Mouse (Mus musculus) brain, embryonic 18.5 days (tissue): ENCODE data around the gene Tent5a.

Source experiments
- DNase-seq: peaks from one replicate; pipeline ENCODE4 v3.0.0-alpha.2; 2012; ENCODE audit warnings: low read depth, low spot score

Gene Tent5a

DNA sequence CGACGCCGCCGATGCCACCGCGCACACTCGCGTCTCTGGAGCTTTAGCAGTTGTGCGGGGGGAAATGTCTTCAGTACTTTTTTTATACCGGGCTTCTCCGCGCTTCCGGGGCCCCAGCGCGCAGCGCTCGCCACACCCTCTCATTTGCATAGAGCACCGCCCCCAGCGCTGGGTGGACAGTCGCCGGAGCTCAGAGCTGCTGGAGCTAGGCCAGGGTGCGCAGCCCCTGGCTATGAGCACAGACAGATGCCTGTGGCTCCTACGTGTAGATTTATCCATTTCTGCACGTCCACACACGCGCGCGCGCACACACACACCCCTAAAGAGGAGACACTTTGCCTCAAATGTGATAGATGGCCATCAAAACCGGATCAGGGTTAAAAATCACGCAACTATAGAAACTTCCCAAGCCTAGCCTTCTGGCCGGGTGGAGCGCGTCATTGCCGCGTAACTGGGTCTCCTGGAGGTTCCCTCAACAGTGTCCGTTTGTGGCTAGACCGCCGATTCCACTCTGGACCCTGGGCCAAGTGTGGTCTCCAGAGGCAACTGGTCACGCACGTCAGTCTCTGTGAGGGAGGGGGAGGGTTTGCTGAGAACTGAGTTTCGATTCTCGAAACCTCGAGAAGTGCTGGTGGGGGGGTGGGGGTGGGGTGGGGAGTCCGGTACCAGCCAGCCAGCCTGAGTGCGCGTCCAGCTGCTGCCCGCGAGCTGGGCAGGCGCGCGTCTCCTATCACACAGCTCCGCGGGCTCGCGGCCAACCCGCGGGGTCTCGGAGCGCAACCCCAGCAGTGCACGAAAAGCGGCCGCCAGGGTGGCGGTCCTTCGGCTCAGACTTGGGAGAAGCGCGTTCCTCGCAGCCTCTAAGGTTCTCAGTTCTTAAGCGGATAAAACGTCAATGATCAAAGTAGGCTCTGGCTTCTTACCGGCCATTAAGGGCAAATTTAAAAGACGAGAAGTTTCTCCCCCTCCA lies at the start of gene Tent5a:
Gene Tent5a, minus strand, starts transcription at position 107 of the 970 bp plus-strand sequence.
- DNase-seq = no peak

DNA sequence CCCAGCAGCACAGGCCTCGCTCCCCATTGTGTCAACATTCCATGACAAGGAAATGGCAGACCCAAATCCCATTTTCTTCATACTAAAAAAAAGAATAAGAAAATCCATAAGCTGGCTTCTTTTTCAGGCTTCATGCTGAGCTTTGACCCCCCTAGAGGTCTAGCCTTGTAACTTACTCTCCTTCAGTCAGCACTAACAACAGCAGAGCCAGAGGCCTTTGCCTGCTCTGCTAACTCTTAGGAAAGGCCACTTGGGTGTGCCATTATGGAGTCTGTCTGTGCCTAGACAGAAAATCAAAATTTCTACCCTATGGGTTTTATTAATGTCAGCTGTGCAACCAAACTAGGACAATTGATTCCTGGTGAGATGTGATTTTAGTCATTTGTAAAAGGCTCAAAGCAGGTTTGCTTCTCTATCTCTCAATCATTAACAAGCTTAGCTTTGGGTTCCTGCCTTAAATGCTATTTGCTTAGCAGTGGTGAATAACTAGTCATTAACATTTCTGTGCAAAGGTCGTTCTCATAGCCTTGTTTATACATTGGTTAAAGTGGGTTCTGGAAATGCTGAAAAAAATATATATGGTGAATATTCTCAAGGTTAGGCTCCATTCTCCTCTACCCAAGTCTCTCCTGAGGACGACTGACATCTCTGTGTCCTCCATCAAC lies 49.6 kb upstream of the Tent5a start:
- no peak for DNase-seq

DNA sequence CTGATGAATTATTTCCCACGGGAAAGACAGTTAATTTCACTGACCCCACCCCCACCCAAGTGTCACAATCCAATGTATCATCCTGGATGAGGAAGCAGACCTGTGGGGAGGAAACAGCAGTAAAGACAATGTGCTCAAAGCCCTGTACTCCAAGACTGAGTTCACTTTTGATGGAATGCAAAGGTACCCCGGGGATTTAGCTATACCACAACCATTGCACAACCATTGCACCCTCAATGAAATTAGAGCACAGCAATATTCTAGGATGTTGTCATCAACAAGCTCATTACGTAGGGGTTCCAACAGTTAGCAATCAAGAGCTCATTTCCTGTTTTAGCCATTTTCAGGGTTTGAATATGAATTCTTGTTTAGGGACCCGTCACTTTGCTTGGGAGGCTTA lies 48.0 kb upstream of the Tent5a start:
- no peak for DNase-seq

DNA sequence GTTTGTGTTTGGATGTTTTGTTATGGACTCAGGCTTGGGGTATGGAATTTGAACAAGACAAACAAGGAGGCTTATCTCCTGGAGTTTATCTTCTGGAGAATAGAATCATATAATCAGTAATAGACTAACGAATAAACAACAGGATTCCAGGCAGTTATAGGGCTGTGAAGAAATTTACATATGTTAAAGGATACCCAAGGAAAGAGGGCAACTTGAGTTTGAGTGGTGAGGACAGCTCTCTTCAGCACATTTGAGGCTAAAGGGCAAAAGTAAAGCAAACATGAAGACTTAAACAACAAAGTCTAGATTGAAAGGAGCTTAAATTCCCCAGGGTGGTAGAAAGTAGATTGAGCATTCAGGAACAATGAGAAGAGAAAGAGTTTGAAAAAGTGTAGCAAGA lies 44.9 kb upstream of the Tent5a start:
- DNase-seq = no peak

DNA sequence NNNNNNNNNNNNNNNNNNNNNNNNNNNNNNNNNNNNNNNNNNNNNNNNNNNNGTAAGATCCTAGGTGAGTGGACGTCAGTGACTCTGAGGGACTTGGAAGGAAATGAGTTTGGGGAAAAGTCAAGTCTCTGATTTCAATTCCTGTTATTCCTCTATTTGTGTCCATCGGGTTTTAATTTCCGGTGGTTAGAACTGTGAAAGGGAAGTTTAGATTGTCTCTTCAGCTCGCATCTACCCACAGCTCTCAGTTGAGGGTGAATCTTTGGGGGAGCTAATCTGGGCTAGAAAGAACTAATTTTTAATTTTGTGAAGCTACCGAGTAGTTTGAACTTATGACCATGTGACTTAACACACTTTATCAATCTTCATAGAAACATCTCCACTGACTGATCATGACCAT lies 42.4 kb upstream of the Tent5a start:
- no peak for DNase-seq

DNA sequence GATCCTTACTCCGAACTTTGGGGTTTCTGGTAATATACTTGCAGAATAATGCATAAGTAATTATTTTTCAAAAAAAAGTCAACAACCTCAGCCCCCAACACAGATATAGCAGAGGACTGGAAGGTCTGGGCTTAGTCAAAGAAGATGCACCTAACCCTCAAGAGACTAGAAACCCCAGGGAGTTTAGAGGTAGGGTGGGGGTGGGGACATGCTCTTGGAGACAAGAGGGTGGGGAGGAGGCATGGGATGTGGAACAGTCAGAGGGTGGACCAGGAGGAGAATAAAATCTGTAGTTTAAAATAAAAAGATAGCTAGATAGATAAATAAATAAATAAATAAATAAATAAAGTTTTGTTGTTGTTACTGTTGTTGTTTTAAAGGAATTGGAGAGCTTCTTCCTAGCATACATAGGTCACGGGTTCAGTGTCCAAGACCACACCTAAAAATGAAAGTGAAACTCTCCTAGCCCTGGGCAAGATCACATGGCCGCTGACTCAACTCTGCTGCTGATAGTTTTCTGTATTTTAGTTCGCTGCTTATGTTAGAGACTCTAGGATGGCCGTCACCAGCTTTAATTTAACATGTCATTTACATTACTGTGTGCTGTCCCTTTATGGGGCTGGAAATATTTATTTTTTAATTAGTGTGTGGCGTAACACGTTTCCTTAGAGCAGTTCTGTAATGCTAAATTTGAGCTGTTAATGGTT lies 30.2 kb upstream of the Tent5a start:
- no peak for DNase-seq

DNA sequence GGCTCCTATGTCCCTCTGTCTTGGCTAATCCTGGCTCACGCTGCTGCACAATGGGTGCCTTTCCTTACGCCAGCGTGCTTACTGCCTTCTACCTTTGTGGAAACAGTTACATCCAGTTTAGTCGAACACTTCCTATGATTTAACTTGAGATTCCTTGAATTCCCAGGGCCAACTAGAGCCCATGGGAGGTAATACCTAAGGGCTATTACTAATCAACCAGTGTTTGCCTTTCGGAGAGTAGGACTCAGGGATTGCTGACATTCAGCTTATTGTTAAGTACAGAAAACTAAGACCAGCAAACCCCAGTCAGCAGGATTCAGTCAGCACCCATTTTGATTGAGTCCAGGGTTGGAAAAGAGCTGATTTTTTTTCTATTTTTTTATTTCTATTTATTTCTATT lies 28.4 kb upstream of the Tent5a start:
- DNase-seq = no peak

DNA sequence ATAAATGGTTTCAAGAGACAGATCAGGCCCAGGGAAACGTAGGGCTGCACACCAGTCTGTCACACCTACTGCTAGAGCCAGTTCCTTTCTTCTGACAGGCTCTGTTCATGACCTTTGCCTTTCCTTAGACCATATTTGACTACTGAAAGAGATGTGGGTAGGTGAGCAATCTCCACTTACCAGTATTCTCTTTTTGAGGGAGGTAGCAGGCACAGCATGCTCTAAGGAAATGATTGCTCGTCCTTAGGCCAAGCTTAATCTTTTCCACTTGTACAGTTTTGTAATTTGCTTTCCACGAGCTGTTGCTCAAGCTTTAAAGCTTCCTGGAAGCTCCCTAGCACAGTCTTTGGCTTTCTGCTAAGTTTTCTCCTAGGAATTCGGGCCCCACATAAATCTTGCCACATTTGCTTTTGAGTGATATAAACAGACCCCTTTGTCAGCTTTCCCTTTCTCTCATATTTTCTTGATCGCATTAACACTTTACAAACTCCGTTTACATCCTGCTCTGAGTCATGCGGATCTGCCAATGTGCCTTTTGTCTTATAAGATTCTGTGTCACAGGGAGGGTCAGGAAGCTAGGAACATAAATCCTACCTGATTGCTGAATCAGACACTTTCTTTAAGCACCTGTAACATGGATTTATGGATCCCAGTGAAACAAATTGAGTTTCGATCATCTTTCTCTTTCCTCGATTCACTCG lies 20.8 kb upstream of the Tent5a start:
- DNase-seq = no peak

DNA sequence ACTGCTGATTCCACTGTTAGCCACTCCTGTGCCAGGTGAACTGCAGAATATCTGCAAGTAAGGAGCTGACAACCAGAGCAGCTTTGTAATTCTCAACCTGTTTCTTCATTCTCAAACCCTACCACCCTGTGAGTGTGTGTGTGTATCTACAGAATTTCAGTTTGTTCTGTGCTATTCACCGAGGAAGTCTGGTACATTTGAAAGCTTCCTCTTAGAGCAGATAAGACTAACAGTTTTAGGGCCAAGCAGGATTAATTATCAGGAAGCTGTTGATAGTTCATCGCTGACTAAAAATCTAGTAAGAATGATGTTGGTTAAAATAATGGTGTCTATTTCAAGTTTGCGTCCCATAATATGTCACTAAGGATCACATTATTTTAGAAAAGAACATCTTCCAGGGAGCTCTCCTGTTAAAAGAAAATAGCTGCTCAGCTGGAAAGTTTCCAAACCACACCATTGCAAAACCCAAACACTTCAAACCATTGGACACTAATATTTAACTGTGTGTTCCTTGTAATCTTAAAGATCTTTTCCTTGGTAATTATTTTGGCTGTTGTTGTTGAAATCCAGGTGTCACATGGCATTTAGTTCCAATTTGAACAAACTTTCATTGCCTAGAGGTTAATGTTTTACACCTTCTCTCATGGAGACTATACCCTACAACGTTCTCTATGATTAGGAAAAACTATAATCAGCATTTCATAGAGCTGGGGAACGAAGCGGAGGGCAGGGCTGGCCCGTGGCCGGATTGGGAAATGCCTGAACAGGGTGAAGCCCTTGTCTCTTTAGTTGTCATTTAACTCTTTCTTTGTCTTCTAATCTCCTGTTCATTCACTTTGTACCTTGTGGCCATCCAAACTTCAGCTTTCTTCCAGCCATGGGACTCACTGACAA lies 16.0 kb upstream of the Tent5a start:
- no peak for DNase-seq

DNA sequence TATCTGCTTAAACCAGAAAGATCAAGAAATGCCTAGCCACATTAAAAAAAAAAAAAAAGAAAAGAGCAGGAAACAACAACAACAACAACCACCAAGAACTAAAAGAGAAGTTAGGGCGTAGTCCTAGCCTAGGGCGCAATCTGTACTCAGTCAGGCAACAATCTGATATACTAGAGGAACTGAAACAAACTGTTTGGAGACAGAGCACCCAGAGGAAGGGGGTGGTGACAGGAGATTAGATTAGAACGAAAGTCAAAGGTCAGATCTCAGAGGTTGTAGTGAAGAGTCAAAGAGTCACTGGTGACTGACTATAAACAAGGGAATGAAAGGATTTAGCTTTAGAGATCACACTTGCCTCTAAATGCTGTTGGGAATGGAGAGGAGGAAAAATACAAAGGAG lies 13.2 kb upstream of the Tent5a start:
- no peak for DNase-seq

DNA sequence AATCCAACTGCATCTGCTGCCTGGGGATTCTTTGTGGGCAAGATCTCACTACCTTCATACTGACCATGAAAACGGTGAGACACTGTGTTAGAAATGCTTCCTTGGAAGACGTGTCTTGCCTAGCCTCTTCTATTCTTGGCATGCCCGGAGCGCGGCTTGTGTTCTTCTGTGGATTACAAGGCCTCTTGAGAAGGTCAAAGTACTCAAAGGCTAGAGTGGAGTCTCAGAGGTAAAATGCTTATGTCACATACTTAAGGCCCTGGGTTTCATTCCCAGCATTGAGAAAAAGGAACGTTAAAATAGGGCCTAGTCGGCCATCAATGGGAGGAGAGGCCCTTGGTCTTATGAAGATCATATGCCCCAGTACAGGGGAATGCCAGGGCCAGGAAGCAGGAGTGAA lies 8.9 kb upstream of the Tent5a start:
- no peak for DNase-seq

DNA sequence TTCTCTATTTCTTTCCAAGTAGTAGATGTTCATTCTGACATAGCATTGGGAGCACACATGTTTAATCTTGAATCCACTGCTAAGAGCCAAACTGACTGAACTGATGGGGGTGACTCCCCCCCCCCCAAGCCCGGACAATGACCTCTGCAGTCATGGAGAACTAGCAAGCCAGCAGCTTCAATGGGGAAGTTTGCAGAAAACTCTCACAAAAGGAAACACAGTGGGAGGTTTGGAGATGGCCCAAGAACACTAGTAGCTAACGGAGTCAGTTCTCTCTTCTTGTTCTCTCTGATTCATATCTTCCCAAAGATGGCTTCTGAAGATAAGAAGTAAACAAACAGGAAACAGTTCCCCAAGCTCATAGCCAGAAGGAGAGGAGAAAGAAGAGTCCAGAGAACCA lies 4.4 kb upstream of the Tent5a start:
- no peak for DNase-seq

DNA sequence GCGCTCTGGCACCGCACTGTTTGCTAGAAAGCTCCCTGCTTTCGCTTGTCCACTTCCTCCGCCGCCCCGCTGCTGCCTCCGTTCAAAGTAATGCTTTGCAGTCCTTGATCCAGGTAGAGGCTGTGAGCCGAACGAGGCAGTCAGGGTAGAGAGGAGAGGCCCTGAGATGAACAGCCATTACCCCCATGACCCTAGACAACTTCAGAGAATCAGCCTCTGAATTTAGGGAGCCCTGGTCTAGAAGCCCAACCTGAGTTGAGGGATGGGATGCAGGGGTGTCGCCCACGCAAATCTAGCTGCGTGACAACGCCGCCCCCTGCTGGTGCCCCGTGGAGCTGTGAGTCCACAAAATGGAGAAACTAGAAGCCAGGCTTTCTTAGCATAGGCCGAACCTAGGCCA lies 1.1 kb upstream of the Tent5a start:
- DNase-seq = no peak

DNA sequence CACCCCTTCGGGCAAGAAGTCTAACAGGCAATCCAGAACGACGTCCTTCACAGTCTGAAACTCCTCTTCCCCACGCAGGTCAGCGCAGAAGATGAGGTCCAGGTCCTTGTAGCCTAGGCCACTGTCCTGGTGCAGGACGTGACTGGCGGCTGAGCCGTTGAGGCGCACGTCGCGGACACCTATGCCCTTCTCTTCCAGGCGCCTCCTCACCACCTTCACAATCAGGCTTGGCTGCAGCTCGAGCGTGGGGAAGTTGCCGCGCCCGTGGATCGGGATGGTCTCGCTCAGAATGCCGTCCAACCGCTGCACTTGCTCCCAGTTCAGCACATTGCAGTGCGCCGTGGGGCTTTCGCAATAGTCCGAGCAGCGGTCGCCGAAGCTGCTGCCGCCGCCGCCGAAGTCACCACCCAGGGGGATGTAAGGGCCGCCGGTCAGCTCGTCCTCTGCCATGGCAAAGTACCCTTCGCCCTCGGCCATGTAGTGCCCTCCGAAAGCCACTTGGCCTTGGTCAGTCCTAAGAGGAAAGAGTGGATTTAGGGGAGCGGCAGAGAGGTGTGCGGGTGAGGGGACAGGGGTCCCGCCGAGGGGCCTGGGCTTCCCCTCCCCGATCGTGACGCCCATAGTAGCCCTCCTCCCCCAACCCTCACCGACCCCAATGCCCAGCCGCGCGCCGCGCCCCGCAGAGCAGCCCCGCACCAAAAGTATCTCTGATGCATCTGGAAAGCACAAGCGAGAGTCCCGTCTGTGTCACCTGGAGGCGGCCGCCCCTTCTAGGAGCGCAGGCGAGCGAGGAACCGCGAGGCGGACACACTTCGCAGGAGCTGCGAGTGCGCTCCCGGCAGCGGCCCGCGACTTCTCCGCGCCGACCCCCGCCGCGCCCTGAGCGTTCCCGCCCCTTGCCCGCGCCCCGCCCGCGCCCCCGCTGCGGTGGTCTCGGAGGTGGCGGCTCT lies 581 bp downstream of the Tent5a start:
- no peak for DNase-seq

DNA sequence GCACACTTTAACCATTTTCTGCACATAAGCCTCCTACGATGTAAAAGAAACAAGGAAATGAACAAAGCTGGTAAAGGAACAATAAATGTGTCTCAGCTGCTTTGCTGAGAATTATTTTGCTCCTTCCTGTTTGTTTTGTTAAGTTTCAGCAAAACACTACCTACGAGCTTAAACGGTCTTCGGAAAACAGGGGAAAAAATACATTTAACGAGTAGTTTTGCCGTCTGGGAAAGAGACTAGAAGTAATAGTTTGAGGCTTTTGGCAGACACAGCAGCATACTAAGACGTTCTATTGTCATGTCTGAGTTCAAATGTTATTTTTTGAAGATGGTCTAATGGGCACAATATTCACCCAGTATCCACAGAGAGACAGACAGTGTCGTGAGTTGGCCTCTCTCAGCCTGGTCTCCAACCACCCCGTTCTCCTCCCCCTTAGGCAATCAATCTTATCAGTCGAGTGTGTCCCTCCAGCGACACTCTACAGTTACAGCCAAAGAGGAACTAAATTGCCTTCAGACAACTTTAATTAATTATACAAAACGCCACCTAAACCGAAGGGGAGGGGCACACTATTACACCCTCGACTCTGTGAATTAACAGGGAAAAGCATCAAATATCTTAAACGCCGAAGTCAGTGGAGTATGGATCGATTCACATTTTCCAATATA lies 1.8 kb downstream of the Tent5a start:
- no peak for DNase-seq

DNA sequence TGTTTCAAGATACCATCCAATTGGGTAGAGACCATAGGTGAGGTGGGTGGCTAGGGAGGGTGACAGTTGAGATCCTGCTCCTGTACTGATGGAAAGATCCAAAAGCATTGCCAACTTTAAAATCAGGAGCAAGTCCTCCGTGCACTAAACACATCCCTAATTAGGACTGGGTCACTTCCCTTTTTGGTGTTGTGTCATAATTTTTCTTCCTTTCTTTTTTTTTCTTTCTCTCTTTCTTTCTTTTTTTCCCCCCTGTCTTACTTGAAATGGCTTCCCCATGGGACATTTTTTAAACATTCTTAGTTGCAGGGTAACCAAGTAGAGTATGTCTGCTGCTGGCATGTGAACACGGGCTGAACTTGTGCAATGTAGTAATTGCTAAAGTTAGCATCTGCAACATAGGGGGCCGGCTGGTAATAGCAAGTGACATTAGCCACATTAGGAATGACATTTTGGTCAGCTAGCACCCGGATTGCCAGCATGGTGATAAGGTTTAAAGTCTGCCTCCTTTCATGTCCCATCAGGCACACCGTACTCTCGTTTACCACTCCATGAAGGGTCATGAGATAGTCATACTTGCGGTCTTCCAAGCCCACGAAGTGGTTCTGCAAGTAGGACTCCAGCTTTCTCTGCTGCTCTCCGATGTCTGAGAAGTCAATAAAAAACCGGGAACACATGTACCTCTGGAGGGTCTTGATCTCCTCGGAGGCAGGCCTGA lies 2.8 kb downstream of the Tent5a start:
- no peak for DNase-seq

DNA sequence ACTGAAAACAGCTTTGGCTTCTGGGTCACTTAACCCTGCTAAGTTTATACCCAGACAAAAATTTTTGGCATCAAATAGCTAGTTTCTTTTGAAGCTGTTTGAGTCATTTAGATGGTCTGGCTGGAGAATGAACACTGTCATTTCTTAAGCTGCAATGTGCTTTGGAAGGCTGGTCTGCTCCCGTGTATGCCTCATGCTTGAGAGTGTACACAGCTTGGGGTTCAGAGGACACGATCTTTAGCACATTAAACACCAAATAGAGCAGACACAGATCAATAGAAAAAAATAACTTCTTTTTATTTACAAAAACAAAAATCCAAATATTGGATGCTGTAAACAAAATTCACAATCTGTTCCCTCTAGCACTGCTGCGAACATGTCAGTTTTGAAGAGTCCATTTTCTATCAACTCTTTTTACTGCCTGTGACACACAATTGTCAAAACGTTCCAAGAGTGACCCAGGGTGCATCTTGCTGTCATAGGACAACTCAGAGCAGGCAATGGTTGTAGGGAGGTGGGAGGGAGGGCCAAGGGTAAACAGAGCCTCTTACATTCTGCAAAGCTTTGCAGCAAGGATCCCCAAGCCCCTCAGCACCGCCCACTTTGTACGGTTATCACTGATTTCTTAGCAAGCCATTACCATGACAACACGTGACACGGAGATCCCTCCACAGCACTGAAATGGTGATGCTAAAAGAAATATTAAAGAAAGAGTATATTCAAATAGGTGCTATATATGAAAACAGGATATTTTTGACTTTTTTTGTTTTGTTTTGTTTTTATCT lies 6.8 kb downstream of the Tent5a start:
- no peak for DNase-seq

DNA sequence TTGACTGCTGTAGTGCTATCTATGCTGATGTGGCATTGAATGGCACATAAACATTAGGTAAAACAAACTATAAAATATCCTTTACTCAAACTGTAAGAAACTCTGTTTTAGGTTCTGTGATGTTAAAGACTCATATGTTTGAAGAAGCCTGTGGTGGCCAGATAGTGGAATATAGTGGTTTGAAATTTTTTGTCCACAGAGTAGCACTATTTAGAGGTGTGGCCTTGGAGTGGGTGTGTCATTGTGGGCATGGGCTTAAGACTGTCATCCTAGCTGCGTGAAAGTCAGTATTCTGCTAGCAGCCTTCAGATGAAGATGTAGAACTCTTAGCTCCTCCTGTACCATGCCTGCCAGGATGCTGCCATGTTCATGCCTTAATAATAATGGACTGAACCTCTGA lies 11.0 kb downstream of the Tent5a start:
- no peak for DNase-seq
